Mouse (Mus musculus): ENCODE measurements around the gene Ttc39a.

DNA sequence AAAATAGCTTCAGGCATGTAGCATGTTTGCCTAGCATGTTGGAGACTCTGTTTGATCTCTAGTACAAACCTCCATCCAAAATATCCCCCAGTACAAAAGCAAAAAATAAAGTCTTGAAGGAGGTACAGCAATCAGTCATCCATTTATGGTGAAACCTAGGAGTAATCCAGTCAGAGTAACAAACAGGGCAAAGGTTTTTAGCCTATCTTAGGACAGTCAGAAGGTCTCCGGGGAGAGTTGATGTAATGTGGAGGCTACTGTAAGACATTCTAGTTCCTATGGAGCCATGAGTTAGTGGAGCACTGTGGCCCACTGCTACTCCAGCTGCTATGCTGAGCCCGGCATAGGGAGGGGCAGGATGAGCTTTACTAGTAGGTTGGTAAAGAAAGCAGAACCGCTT, 66.1 kb downstream of the Ttc39a start:
- TF ChIP-seq CTCF (IDR thresholded peaks at IDR 0.05; ENCODE audit: low read depth) (no peak), EP300 (optimal IDR thresholded peaks at IDR 0.05) (no peak)

All from stomach, postnatal 0 days (tissue).